Mouse (Mus musculus): ENCODE measurements around the gene Chst10. TPM values are rescaled to one million over a fixed set of nuclear protein-coding genes. Genes with fewer than 3 reads are reported as not detected.
A peak's percentile ranks its signal among the peaks of the same experiment; 100 is the strongest.

Chst10 gene
- polyA plus RNA-seq, 1 experiment = 1.7 TPM

- peak within 1 kb of the TSS; percentile 57 for H3K4me3 ChIP-seq (ENCODE audit: control insufficient read depth, low read depth, low read length)
- H3K36me3 ChIP-seq (ENCODE audit: control insufficient read depth, insufficient read depth, low read length) = no peaks in the 10 kb centered on the region
- TF ChIP-seq CTCF (IDR thresholded peaks at IDR 0.05; ENCODE audit: control insufficient read depth, insufficient read depth, insufficient replicate concordance, low read depth, low read length) (no peak), POLR2A (IDR thresholded peaks at IDR 0.05; ENCODE audit: control insufficient read depth, low read depth, low read length) (no peak)
- no peak within 1 kb of the TSS for H3K27ac ChIP-seq (ENCODE audit: control insufficient read depth, insufficient read depth, low read depth, low read length)
- H3K27me3 ChIP-seq (ENCODE audit: control insufficient read depth, insufficient read depth, low read length) = no peaks in the 10 kb centered on the region
- H3K4me1 ChIP-seq (ENCODE audit: control insufficient read depth, insufficient read depth, low read length) = peaks cover 8% of the 10 kb centered on the region
These were observed 61.5 kb downstream of the Chst10 start, which contains the start of gene Lonrf2 for GRCm38 (mm10) chr1:38836477-38836872. TSS of gene Lonrf2 (minus strand) at chr1:38836711.

- H3K4me3 ChIP-seq (ENCODE audit: control insufficient read depth, low read depth, low read length) = peak overlapping the region; percentile 57
- TF ChIP-seq POLR2A (IDR thresholded peaks at IDR 0.05; ENCODE audit: control insufficient read depth, low read depth, low read length) = no peak
- no peak for TF ChIP-seq CTCF (IDR thresholded peaks at IDR 0.05; ENCODE audit: control insufficient read depth, insufficient read depth, insufficient replicate concordance, low read depth, low read length)
- peaks cover 8% of the 10 kb centered on the region for H3K4me1 ChIP-seq (ENCODE audit: control insufficient read depth, insufficient read depth, low read length)
- H3K27ac ChIP-seq (ENCODE audit: control insufficient read depth, insufficient read depth, low read depth, low read length) = no peak overlapping the region
- H3K36me3 ChIP-seq (ENCODE audit: control insufficient read depth, insufficient read depth, low read length) = no peaks in the 10 kb centered on the region
- no peaks in the 10 kb centered on the region for H3K27me3 ChIP-seq (ENCODE audit: control insufficient read depth, insufficient read depth, low read length)
These were observed 62.1 kb downstream of the Chst10 start for GRCm38 (mm10) chr1:38835568-38836476.

- Histone ChIP-seq H3K4me1 (ENCODE audit: control insufficient read depth, insufficient read depth, low read length) (peaks cover 8% of the 10 kb centered on the region), H3K27ac (ENCODE audit: control insufficient read depth, insufficient read depth, low read depth, low read length) (no peak overlapping the region), H3K36me3 (ENCODE audit: control insufficient read depth, insufficient read depth, low read length) (no peaks in the 10 kb centered on the region), H3K27me3 (ENCODE audit: control insufficient read depth, insufficient read depth, low read length) (no peaks in the 10 kb centered on the region), H3K4me3 (ENCODE audit: control insufficient read depth, low read depth, low read length) (no peak overlapping the region)
- TF ChIP-seq CTCF (IDR thresholded peaks at IDR 0.05; ENCODE audit: control insufficient read depth, insufficient read depth, insufficient replicate concordance, low read depth, low read length) (no peak), POLR2A (IDR thresholded peaks at IDR 0.05; ENCODE audit: control insufficient read depth, low read depth, low read length) (no peak)
These were observed 63.1 kb downstream of the Chst10 start for GRCm38 (mm10) chr1:38834899-38835298.

- Histone ChIP-seq H3K27ac (ENCODE audit: control insufficient read depth, insufficient read depth, low read depth, low read length) (no peak overlapping the region), H3K36me3 (ENCODE audit: control insufficient read depth, insufficient read depth, low read length) (no peaks in the 10 kb centered on the region), H3K4me3 (ENCODE audit: control insufficient read depth, low read depth, low read length) (no peak overlapping the region), H3K4me1 (ENCODE audit: control insufficient read depth, insufficient read depth, low read length) (no peaks in the 10 kb centered on the region), H3K27me3 (ENCODE audit: control insufficient read depth, insufficient read depth, low read length) (no peaks in the 10 kb centered on the region)
- TF ChIP-seq POLR2A (IDR thresholded peaks at IDR 0.05; ENCODE audit: control insufficient read depth, low read depth, low read length) (no peak), CTCF (IDR thresholded peaks at IDR 0.05; ENCODE audit: control insufficient read depth, insufficient read depth, insufficient replicate concordance, low read depth, low read length) (no peak)
These were observed 73.0 kb downstream of the Chst10 start for GRCm38 (mm10) chr1:38824926-38825325.

- Histone ChIP-seq H3K27me3 (ENCODE audit: control insufficient read depth, insufficient read depth, low read length) (no peaks in the 10 kb centered on the region), H3K27ac (ENCODE audit: control insufficient read depth, insufficient read depth, low read depth, low read length) (no peak overlapping the region), H3K4me1 (ENCODE audit: control insufficient read depth, insufficient read depth, low read length) (no peaks in the 10 kb centered on the region), H3K36me3 (ENCODE audit: control insufficient read depth, insufficient read depth, low read length) (no peaks in the 10 kb centered on the region), H3K4me3 (ENCODE audit: control insufficient read depth, low read depth, low read length) (no peak overlapping the region)
- no peak for TF ChIP-seq CTCF (IDR thresholded peaks at IDR 0.05; ENCODE audit: control insufficient read depth, insufficient read depth, insufficient replicate concordance, low read depth, low read length)
- no peak for TF ChIP-seq POLR2A (IDR thresholded peaks at IDR 0.05; ENCODE audit: control insufficient read depth, low read depth, low read length)
These were observed 74.1 kb downstream of the Chst10 start for GRCm38 (mm10) chr1:38823851-38824250.

- Histone ChIP-seq H3K36me3 (ENCODE audit: control insufficient read depth, insufficient read depth, low read length) (no peaks in the 10 kb centered on the region), H3K27me3 (ENCODE audit: control insufficient read depth, insufficient read depth, low read length) (no peaks in the 10 kb centered on the region), H3K4me1 (ENCODE audit: control insufficient read depth, insufficient read depth, low read length) (no peaks in the 10 kb centered on the region), H3K4me3 (ENCODE audit: control insufficient read depth, low read depth, low read length) (no peak overlapping the region), H3K27ac (ENCODE audit: control insufficient read depth, insufficient read depth, low read depth, low read length) (no peak overlapping the region)
- TF ChIP-seq POLR2A (IDR thresholded peaks at IDR 0.05; ENCODE audit: control insufficient read depth, low read depth, low read length) (no peak), CTCF (IDR thresholded peaks at IDR 0.05; ENCODE audit: control insufficient read depth, insufficient read depth, insufficient replicate concordance, low read depth, low read length) (no peak)
These were observed 78.3 kb downstream of the Chst10 start for GRCm38 (mm10) chr1:38819691-38820090.

GRCm38 (mm10) chr1:38817671-38818070 is 80.3 kb downstream of the Chst10 start:
- TF ChIP-seq CTCF (IDR thresholded peaks at IDR 0.05; ENCODE audit: control insufficient read depth, insufficient read depth, insufficient replicate concordance, low read depth, low read length) (no peak), POLR2A (IDR thresholded peaks at IDR 0.05; ENCODE audit: control insufficient read depth, low read depth, low read length) (no peak)
- H3K4me3 ChIP-seq (ENCODE audit: control insufficient read depth, low read depth, low read length) = no peak overlapping the region
- H3K27me3 ChIP-seq (ENCODE audit: control insufficient read depth, insufficient read depth, low read length) = no peaks in the 10 kb centered on the region
- H3K36me3 ChIP-seq (ENCODE audit: control insufficient read depth, insufficient read depth, low read length) = no peaks in the 10 kb centered on the region
- no peak overlapping the region for H3K27ac ChIP-seq (ENCODE audit: control insufficient read depth, insufficient read depth, low read depth, low read length)
- H3K4me1 ChIP-seq (ENCODE audit: control insufficient read depth, insufficient read depth, low read length) = no peaks in the 10 kb centered on the region

Measured in testis, adult 2 months (tissue).